Mouse (Mus musculus): ENCODE measurements around the gene Syt7. TPM values are rescaled to one million over a fixed set of nuclear protein-coding genes. Genes with fewer than 3 reads are reported as not detected.

Gene Syt7
- polyA plus RNA-seq, 1 experiment, result 0.35 TPM

- H3K4me1 ChIP-seq (ENCODE audit: control insufficient read depth, insufficient read depth, low read length), result no peaks in the 10 kb centered on the region
- TF ChIP-seq POLR2A (IDR thresholded peaks at IDR 0.05; ENCODE audit: low read depth, low read length) (no peak), CTCF (IDR thresholded peaks at IDR 0.05; ENCODE audit: borderline replicate concordance, insufficient read depth, low read length) (no peak)
- H3K4me3 ChIP-seq (ENCODE audit: insufficient read depth, low read length), result no peak overlapping the region
- no peak overlapping the region for H3K27ac ChIP-seq (ENCODE audit: insufficient read depth, low read length)
Measured at GRCm38 (mm10) chr19:10469171-10469658, 80.3 kb downstream of the Syt7 start.

- H3K4me3 ChIP-seq (ENCODE audit: insufficient read depth, low read length), result no peak overlapping the region
- H3K4me1 ChIP-seq (ENCODE audit: control insufficient read depth, insufficient read depth, low read length), result no peaks in the 10 kb centered on the region
- no peak overlapping the region for H3K27ac ChIP-seq (ENCODE audit: insufficient read depth, low read length)
- TF ChIP-seq POLR2A (IDR thresholded peaks at IDR 0.05; ENCODE audit: low read depth, low read length) (no peak), CTCF (IDR thresholded peaks at IDR 0.05; ENCODE audit: borderline replicate concordance, insufficient read depth, low read length) (no peak)
Measured at GRCm38 (mm10) chr19:10472958-10473357, 84.1 kb downstream of the Syt7 start.

GRCm38 (mm10) chr19:10473779-10474178 lies 84.9 kb downstream of the Syt7 start:
- Histone ChIP-seq H3K4me3 (ENCODE audit: insufficient read depth, low read length) (no peak overlapping the region), H3K27ac (ENCODE audit: insufficient read depth, low read length) (no peak overlapping the region), H3K4me1 (ENCODE audit: control insufficient read depth, insufficient read depth, low read length) (no peaks in the 10 kb centered on the region)
- TF ChIP-seq CTCF (IDR thresholded peaks at IDR 0.05; ENCODE audit: borderline replicate concordance, insufficient read depth, low read length), result no peak
- no peak for TF ChIP-seq POLR2A (IDR thresholded peaks at IDR 0.05; ENCODE audit: low read depth, low read length)

- no peak overlapping the region for H3K27ac ChIP-seq (ENCODE audit: insufficient read depth, low read length)
- H3K4me3 ChIP-seq (ENCODE audit: insufficient read depth, low read length), result no peak overlapping the region
- no peak for TF ChIP-seq CTCF (IDR thresholded peaks at IDR 0.05; ENCODE audit: borderline replicate concordance, insufficient read depth, low read length)
- no peaks in the 10 kb centered on the region for H3K4me1 ChIP-seq (ENCODE audit: control insufficient read depth, insufficient read depth, low read length)
Measured at GRCm38 (mm10) chr19:10479541-10479940, 90.7 kb downstream of the Syt7 start.

GRCm38 (mm10) chr19:10482703-10483102 lies 93.8 kb downstream of the Syt7 start, which contains the start of gene Ppp1r32:
Ppp1r32 (minus strand) TSS chr19:10482928.
- TF ChIP-seq CTCF (IDR thresholded peaks at IDR 0.05; ENCODE audit: borderline replicate concordance, insufficient read depth, low read length) (no peak), POLR2A (IDR thresholded peaks at IDR 0.05; ENCODE audit: low read depth, low read length) (no peak)
- H3K27ac ChIP-seq (ENCODE audit: insufficient read depth, low read length), result no peak within 1 kb of the TSS
- H3K4me1 ChIP-seq (ENCODE audit: control insufficient read depth, insufficient read depth, low read length), result no peaks in the 10 kb centered on the region
- H3K4me3 ChIP-seq (ENCODE audit: insufficient read depth, low read length), result no peak within 1 kb of the TSS

- Histone ChIP-seq H3K27ac (ENCODE audit: insufficient read depth, low read length) (no peak overlapping the region), H3K4me3 (ENCODE audit: insufficient read depth, low read length) (no peak overlapping the region), H3K4me1 (ENCODE audit: control insufficient read depth, insufficient read depth, low read length) (no peaks in the 10 kb centered on the region)
- no peak for TF ChIP-seq POLR2A (IDR thresholded peaks at IDR 0.05; ENCODE audit: low read depth, low read length)
- TF ChIP-seq CTCF (IDR thresholded peaks at IDR 0.05; ENCODE audit: borderline replicate concordance, insufficient read depth, low read length), result peak; percentile 53
Measured at GRCm38 (mm10) chr19:10486264-10486738, 97.4 kb downstream of the Syt7 start.

- TF ChIP-seq POLR2A (IDR thresholded peaks at IDR 0.05; ENCODE audit: low read depth, low read length) (no peak), CTCF (IDR thresholded peaks at IDR 0.05; ENCODE audit: borderline replicate concordance, insufficient read depth, low read length) (no peak)
- H3K27ac ChIP-seq (ENCODE audit: insufficient read depth, low read length), result no peak overlapping the region
- H3K4me3 ChIP-seq (ENCODE audit: insufficient read depth, low read length), result no peak overlapping the region
- H3K4me1 ChIP-seq (ENCODE audit: control insufficient read depth, insufficient read depth, low read length), result peaks cover 8% of the 10 kb centered on the region
Measured at GRCm38 (mm10) chr19:10495670-10496069, 106.8 kb downstream of the Syt7 start.

GRCm38 (mm10) chr19:10496976-10497375 lies 108.1 kb downstream of the Syt7 start:
- no peak overlapping the region for H3K27ac ChIP-seq (ENCODE audit: insufficient read depth, low read length)
- H3K4me1 ChIP-seq (ENCODE audit: control insufficient read depth, insufficient read depth, low read length), result peaks cover 8% of the 10 kb centered on the region
- no peak for TF ChIP-seq CTCF (IDR thresholded peaks at IDR 0.05; ENCODE audit: borderline replicate concordance, insufficient read depth, low read length)
- TF ChIP-seq POLR2A (IDR thresholded peaks at IDR 0.05; ENCODE audit: low read depth, low read length), result no peak
- H3K4me3 ChIP-seq (ENCODE audit: insufficient read depth, low read length), result no peak overlapping the region

GRCm38 (mm10) chr19:10497512-10498160 lies 108.7 kb downstream of the Syt7 start:
- no peak overlapping the region for H3K4me3 ChIP-seq (ENCODE audit: insufficient read depth, low read length)
- TF ChIP-seq CTCF (IDR thresholded peaks at IDR 0.05; ENCODE audit: borderline replicate concordance, insufficient read depth, low read length) (no peak), POLR2A (IDR thresholded peaks at IDR 0.05; ENCODE audit: low read depth, low read length) (no peak)
- H3K4me1 ChIP-seq (ENCODE audit: control insufficient read depth, insufficient read depth, low read length), result peaks cover 8% of the 10 kb centered on the region
- H3K27ac ChIP-seq (ENCODE audit: insufficient read depth, low read length), result no peak overlapping the region

GRCm38 (mm10) chr19:10500581-10500980 lies 111.7 kb downstream of the Syt7 start:
- Histone ChIP-seq H3K27ac (ENCODE audit: insufficient read depth, low read length) (no peak overlapping the region), H3K4me3 (ENCODE audit: insufficient read depth, low read length) (no peak overlapping the region), H3K4me1 (ENCODE audit: control insufficient read depth, insufficient read depth, low read length) (peaks cover 8% of the 10 kb centered on the region)
- no peak for TF ChIP-seq CTCF (IDR thresholded peaks at IDR 0.05; ENCODE audit: borderline replicate concordance, insufficient read depth, low read length)
- TF ChIP-seq POLR2A (IDR thresholded peaks at IDR 0.05; ENCODE audit: low read depth, low read length), result no peak
